ENCODE assay signal across 30 mouse cellular contexts in genomic region chr19:38164633-38165032, GRCm38 (mm10). TPM values are rescaled to one million over a fixed set of nuclear protein-coding genes. Genes with fewer than 3 reads are reported as not detected.
DNase-seq lines count a peak whose midpoint lies in the region; ATAC-seq and TF ChIP-seq lines count a peak whose summit lies in the region.
"Had no signal": no experiment of that assay in that cellular context is flagged by ENCODE, and none has a peak within 500 bp of the region (broad histone marks: within the 10 kb centered on the region; RNA-seq: fewer than 3 reads in every experiment).

No protein-coding gene starts in this region.

- no peak overlapping the region for H3K4me2 ChIP-seq in limb, embryonic 11.5 days (ENCODE audit: low read depth, severe bottlenecking)
- no peak overlapping the region for H3K4me2 ChIP-seq in intestine, embryonic 15.5 days (replicated peaks)
- peak overlapping the region; percentile 15; the same call in 1 of the 2 replicates for H3K4me2 ChIP-seq in liver, embryonic 14.5 days (ENCODE audit: low read depth)
- H3K4me2 ChIP-seq: forebrain, embryonic 13.5 days; heart, embryonic 12.5 days; heart, embryonic 15.5 days; hindbrain, embryonic 14.5 days had no signal

- no peak for TF ChIP-seq CTCF in liver, embryonic 14.5 days (IDR thresholded peaks at IDR 0.05; ENCODE audit: low read depth)

- TF ChIP-seq EP300 in liver, embryonic 14.5 days (IDR thresholded peaks at IDR 0.05; ENCODE audit: low read depth) = no peak

- no peaks in the 10 kb centered on the region for H3K9me3 ChIP-seq in limb, embryonic 11.5 days (ENCODE audit: control insufficient read depth, low read length)
- no peaks in the 10 kb centered on the region for H3K9me3 ChIP-seq in limb, embryonic 10.5 days (replicated peaks)
- no peaks in the 10 kb centered on the region for H3K9me3 ChIP-seq in intestine, embryonic 15.5 days
- no peaks in the 10 kb centered on the region for H3K9me3 ChIP-seq in liver, embryonic 14.5 days (ENCODE audit: control insufficient read depth, low read length)
- H3K9me3 ChIP-seq: forebrain, embryonic 10.5 days; forebrain, embryonic 13.5 days; heart, embryonic 12.5 days; heart, embryonic 15.5 days had no signal

- peak; percentile 13 for DNase-seq in limb, embryonic 11.5 days (ENCODE audit: low spot score)
- DNase-seq in limb, embryonic 10.5 days (ENCODE audit: low spot score) = no peak
- DNase-seq in liver, embryonic 14.5 days (ENCODE audit: low read depth in 3 of 3, low spot score in 3 of 3) = no peak
- peak; percentile 84 for DNase-seq in yolk sac, embryonic 10.5 days (ENCODE audit: low spot score)
- no peak for DNase-seq in layer of hippocampus, postnatal 25 days (ENCODE audit: extremely low spot score in 1 of 2, low spot score in 1 of 2)
- DNase-seq in spleen, postnatal 36 days (ENCODE audit: low spot score in 2 of 2) = no peak
- DNase-seq: adrenal gland, adult 8-10 months; adrenal gland, postnatal 25 days; cerebellum, adult 11-12 months; cerebellum, adult 8-10 months; cerebellum, postnatal 10 days; gastrocnemius, postnatal 10 days; gastrocnemius, postnatal 36 days; heart, adult 2 months; heart, postnatal 10 days; heart, postnatal 36 days had no signal

- H3K9ac ChIP-seq in limb, embryonic 11.5 days (ENCODE audit: low read length) = no peak overlapping the region
- H3K9ac ChIP-seq in intestine, embryonic 15.5 days = no peak overlapping the region
- no peak overlapping the region for H3K9ac ChIP-seq in liver, embryonic 14.5 days (replicated peaks)
- H3K9ac ChIP-seq: forebrain, embryonic 13.5 days; heart, embryonic 12.5 days; heart, embryonic 15.5 days; hindbrain, embryonic 14.5 days had no signal

- WGBS in limb, embryonic 11.5 days = 60% methylated on average over 2 of the region's 2 CpGs
- 69% methylated on average over 2 of the region's 2 CpGs for WGBS in limb, embryonic 10.5 days
- WGBS in intestine, embryonic 15.5 days = 40% methylated on average over 2 of the region's 2 CpGs
- 22% methylated on average over 2 of the region's 2 CpGs for WGBS in liver, embryonic 14.5 days (ENCODE audit: insufficient replicate concordance)

- no peaks in the 10 kb centered on the region for H3K4me1 ChIP-seq in limb, embryonic 11.5 days (ENCODE audit: control insufficient read depth, insufficient read depth, low read length)
- no peaks in the 10 kb centered on the region for H3K4me1 ChIP-seq in limb, embryonic 10.5 days
- H3K4me1 ChIP-seq in intestine, embryonic 15.5 days (replicated peaks) = no peaks in the 10 kb centered on the region
- peaks cover 0 to 5% of the 10 kb centered on the region in 2 experiments; a peak in 1 of 4 replicates for H3K4me1 ChIP-seq in liver, embryonic 14.5 days (replicated peaks; ENCODE audit: control insufficient read depth in 2 of 2, insufficient read depth in 2 of 2, low read length in 1 of 2)
- H3K4me1 ChIP-seq: forebrain, embryonic 10.5 days; forebrain, embryonic 13.5 days had no signal

- H3K27me3 ChIP-seq in limb, embryonic 11.5 days (ENCODE audit: control insufficient read depth, insufficient read depth, low read length) = no peaks in the 10 kb centered on the region
- no peaks in the 10 kb centered on the region for H3K27me3 ChIP-seq in limb, embryonic 10.5 days (ENCODE audit: low read depth, poor library complexity, severe bottlenecking)
- no peaks in the 10 kb centered on the region for H3K27me3 ChIP-seq in intestine, embryonic 15.5 days (replicated peaks)
- H3K27me3 ChIP-seq in liver, embryonic 14.5 days (ENCODE audit: control insufficient read depth, insufficient read depth, low read length) = no peaks in the 10 kb centered on the region
- H3K27me3 ChIP-seq: forebrain, embryonic 13.5 days; heart, embryonic 12.5 days; heart, embryonic 15.5 days had no signal

- no peaks in the 10 kb centered on the region for H3K36me3 ChIP-seq in limb, embryonic 11.5 days (ENCODE audit: control insufficient read depth, insufficient read depth, low read length)
- no peaks in the 10 kb centered on the region for H3K36me3 ChIP-seq in limb, embryonic 10.5 days
- H3K36me3 ChIP-seq in intestine, embryonic 15.5 days = no peaks in the 10 kb centered on the region
- H3K36me3 ChIP-seq in liver, embryonic 14.5 days (replicated peaks; ENCODE audit: control insufficient read depth, insufficient read depth, low read depth) = no peaks in the 10 kb centered on the region
- H3K36me3 ChIP-seq: forebrain, embryonic 10.5 days; heart, embryonic 12.5 days; heart, embryonic 15.5 days had no signal

- no peak overlapping the region for H3K27ac ChIP-seq in limb, embryonic 11.5 days (replicated peaks; ENCODE audit: low read depth, low read length)
- no peak overlapping the region for H3K27ac ChIP-seq in limb, embryonic 10.5 days
- no peak overlapping the region for H3K27ac ChIP-seq in intestine, embryonic 15.5 days
- H3K27ac ChIP-seq in liver, embryonic 14.5 days = no peak overlapping the region
- H3K27ac ChIP-seq: forebrain, embryonic 10.5 days; forebrain, embryonic 13.5 days; heart, adult 2 months; heart, embryonic 15.5 days; hindbrain, embryonic 14.5 days had no signal

- no peak overlapping the region for H3K4me3 ChIP-seq in limb, embryonic 11.5 days (ENCODE audit: low read depth, low read length)
- no peak overlapping the region for H3K4me3 ChIP-seq in limb, embryonic 10.5 days
- no peak overlapping the region for H3K4me3 ChIP-seq in intestine, embryonic 15.5 days (replicated peaks)
- H3K4me3 ChIP-seq in liver, embryonic 14.5 days (ENCODE audit: insufficient read depth in 1 of 2, low read depth in 2 of 2, low read length in 2 of 2) = no peak overlapping the region
- H3K4me3 ChIP-seq: forebrain, embryonic 10.5 days; forebrain, embryonic 13.5 days; heart, adult 2 months; heart, embryonic 12.5 days; heart, embryonic 15.5 days had no signal

- ATAC-seq in limb, embryonic 11.5 days (ENCODE audit: insufficient number of reproducible peaks, low FRiP score, low TSS enrichment, low read depth) = no peak
- peak; percentile 87 for ATAC-seq in intestine, embryonic 15.5 days
- no peak for ATAC-seq in liver, embryonic 14.5 days (ENCODE audit: insufficient read depth)
- ATAC-seq: activated CD4-positive, CD25-positive, alpha-beta regulatory T cell, adult 4 months; forebrain, embryonic 13.5 days; forebrain, embryonic 16.5 days had no signal

RNA-seq across cellular contexts. Expression of gene Pde6c, which starts 32.1 kb away (rescaled TPM):
- polyA plus RNA-seq in limb, embryonic 11.5 days (2014; fragmentation: Nextera tagmentation; extraction: Ambion mirVana) = 0.09 TPM in 1 of 2 replicates, not detected in the other
- 0.05 TPM in 1 of 2 replicates, not detected in the other for polyA plus RNA-seq in limb, embryonic 10.5 days (2016; fragmentation: Nextera tagmentation; extraction: Ambion mirVana)
- 0.15 and 0.24 TPM in 2 replicates for polyA plus RNA-seq in intestine, embryonic 15.5 days (2015; fragmentation: Nextera tagmentation; extraction: Ambion mirVana)
- 2.1 and 4.1 TPM in 2 replicates for polyA plus RNA-seq in liver, embryonic 14.5 days (2012; rRNA removed)
- polyA plus RNA-seq in liver, embryonic 14.5 days (2014; fragmentation: Nextera tagmentation; extraction: Ambion mirVana) = 4.2 TPM in 2 replicates
- total RNA-seq in layer of hippocampus, postnatal 25 days (2021) = under 1 TPM; 0.14 to 0.17 TPM
- total RNA-seq: adrenal gland, adult 8-10 months; adrenal gland, postnatal 25 days; ES-E14; gastrocnemius, adult 18-20 months; gastrocnemius, postnatal 10 days; gastrocnemius, postnatal 36 days; granulocyte monocyte progenitor cell, adult 5-6 weeks; heart, adult 2 months; heart, postnatal 10 days; heart, postnatal 36 days had no signal
- polyA plus RNA-seq: activated CD4-positive, CD25-positive, alpha-beta regulatory T cell, adult 4 months; embryonic facial prominence, embryonic 11.5 days; embryonic facial prominence, embryonic 14.5 days; forebrain, embryonic 10.5 days; forebrain, embryonic 13.5 days; heart, adult 2 months; heart, embryonic 12.5 days; heart, embryonic 15.5 days; hindbrain, embryonic 11.5 days had no signal

RNA-seq across cellular contexts. Expression of gene Rbp4, which starts 39.6 kb away (rescaled TPM):
- 4.2 and 6.1 TPM in 2 replicates for polyA plus RNA-seq in limb, embryonic 11.5 days (2014; fragmentation: Nextera tagmentation; extraction: Ambion mirVana)
- polyA plus RNA-seq in limb, embryonic 10.5 days (2016; fragmentation: Nextera tagmentation; extraction: Ambion mirVana) = 4.5 and 4.7 TPM in 2 replicates
- polyA plus RNA-seq in intestine, embryonic 15.5 days (2015; fragmentation: Nextera tagmentation; extraction: Ambion mirVana) = 86.5 and 87.7 TPM in 2 replicates
- 690 and 801 TPM in 2 replicates for polyA plus RNA-seq in liver, embryonic 14.5 days (2012; rRNA removed)
- 1,536 and 1,785 TPM in 2 replicates for polyA plus RNA-seq in liver, embryonic 14.5 days (2014; fragmentation: Nextera tagmentation; extraction: Ambion mirVana)
- 10 to 100 TPM; 10.5 to 10.6 TPM for total RNA-seq in layer of hippocampus, postnatal 25 days (2021)
- total RNA-seq: granulocyte monocyte progenitor cell, adult 5-6 weeks had no signal
- polyA plus RNA-seq: activated CD4-positive, CD25-positive, alpha-beta regulatory T cell, adult 4 months had no signal

RNA-seq across cellular contexts. Expression of gene Fra10ac1, which starts 59.3 kb away (rescaled TPM):
- polyA plus RNA-seq in limb, embryonic 11.5 days (2014; fragmentation: Nextera tagmentation; extraction: Ambion mirVana) = 48.2 and 48.7 TPM in 2 replicates
- 40.3 and 47.6 TPM in 2 replicates for polyA plus RNA-seq in limb, embryonic 10.5 days (2016; fragmentation: Nextera tagmentation; extraction: Ambion mirVana)
- 32.5 and 34.9 TPM in 2 replicates for polyA plus RNA-seq in intestine, embryonic 15.5 days (2015; fragmentation: Nextera tagmentation; extraction: Ambion mirVana)
- 4.0 and 8.7 TPM in 2 replicates for polyA plus RNA-seq in liver, embryonic 14.5 days (2012; rRNA removed)
- polyA plus RNA-seq in liver, embryonic 14.5 days (2014; fragmentation: Nextera tagmentation; extraction: Ambion mirVana) = 10.6 and 12.1 TPM in 2 replicates
- total RNA-seq in layer of hippocampus, postnatal 25 days (2021) = 10 to 100 TPM; 16.3 to 22.6 TPM

Comparison
In these comparisons a context has a peak if more than half of its experiments do, and no peak if none do; other contexts are left out.
1. DNase-seq: peak in limb, embryonic 11.5 days (single experiment) and yolk sac, embryonic 10.5 days (single experiment); none in limb, embryonic 10.5 days (single experiment), liver, embryonic 14.5 days (0 of 3), layer of hippocampus, postnatal 25 days (0 of 2) and spleen, postnatal 36 days (0 of 2).
2. RNA of gene Rbp4, which starts 39.6 kb away (polyA plus RNA-seq): 690 to 1,785 TPM in liver, embryonic 14.5 days and 86.5 to 87.7 TPM in intestine, embryonic 15.5 days; 4.2 to 6.1 TPM in limb, embryonic 11.5 days and 4.5 to 4.7 TPM in limb, embryonic 10.5 days; every median in the first group is over 10 times any median in the second.